Mouse (Mus musculus): Measurements from ENCODE around the gene Bola1. TPM values are rescaled to one million over a fixed set of nuclear protein-coding genes. Genes with fewer than 3 reads are reported as not detected.

Bola1 gene
- 10 to 100 TPM; 29.6 to 38.9 TPM for total RNA-seq (2021)
- 95.5 and 96.5 TPM in 2 replicates for polyA plus RNA-seq (2012; rRNA removed)
- long read RNA-seq, transcript Bola1-201 (2 exons, 729 nt) = major isoform, 36 of 40 reads
- long read RNA-seq, partial matches to known transcripts = 4 of 40 reads
- long read RNA-seq, other reads (novel, unspliced or antisense) = 0 of 40 reads

DNA sequence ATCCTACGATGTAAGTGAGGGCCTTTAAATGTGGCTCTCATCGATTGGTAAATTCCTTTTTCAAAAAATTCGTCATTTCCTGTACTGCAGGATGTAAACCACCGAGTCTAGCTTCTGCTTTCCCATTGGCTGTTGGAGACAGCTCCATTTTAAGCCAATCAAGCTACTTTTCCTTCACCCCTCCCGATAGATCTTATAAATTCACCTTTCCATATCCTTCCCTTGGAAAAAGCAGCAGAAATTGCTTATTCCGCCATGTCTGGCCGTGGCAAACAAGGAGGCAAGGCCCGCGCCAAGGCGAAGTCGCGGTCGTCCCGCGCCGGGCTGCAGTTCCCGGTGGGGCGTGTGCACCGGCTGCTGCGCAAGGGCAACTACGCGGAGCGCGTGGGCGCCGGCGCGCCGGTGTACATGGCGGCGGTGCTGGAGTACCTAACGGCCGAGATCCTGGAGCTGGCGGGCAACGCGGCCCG lies at the start of gene Bola1, which contains the start of gene Hist2h2ab:
Gene Bola1 (minus strand): TSS at position 49 of the 470 bp plus-strand sequence.
Gene Hist2h2ab (plus strand): TSS at position 205 of the 470 bp plus-strand sequence.
- peak; percentile 87 for DNase-seq

DNA sequence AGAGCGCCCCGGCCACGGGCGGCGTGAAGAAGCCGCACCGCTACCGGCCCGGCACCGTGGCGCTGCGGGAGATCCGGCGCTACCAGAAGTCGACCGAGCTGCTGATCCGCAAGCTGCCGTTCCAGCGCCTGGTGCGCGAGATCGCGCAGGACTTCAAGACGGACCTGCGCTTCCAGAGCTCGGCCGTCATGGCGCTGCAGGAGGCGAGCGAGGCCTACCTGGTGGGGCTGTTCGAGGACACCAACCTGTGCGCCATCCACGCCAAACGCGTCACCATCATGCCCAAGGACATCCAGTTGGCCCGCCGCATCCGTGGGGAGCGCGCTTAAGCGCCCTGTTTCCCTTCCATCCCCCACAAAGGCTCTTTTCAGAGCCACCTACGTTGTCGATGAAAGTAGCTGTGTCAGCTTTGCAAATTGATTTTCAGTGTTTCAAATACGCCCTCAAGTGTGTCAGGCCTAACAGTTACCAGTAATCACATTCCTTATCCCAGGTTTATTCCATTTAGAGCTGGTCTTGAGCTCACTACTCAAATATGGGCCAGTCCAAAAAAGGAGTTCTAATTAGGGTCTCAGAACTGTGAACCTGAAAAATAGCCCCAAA lies 49.4 kb upstream of the Bola1 start:
- DNase-seq = peak; percentile 51

DNA sequence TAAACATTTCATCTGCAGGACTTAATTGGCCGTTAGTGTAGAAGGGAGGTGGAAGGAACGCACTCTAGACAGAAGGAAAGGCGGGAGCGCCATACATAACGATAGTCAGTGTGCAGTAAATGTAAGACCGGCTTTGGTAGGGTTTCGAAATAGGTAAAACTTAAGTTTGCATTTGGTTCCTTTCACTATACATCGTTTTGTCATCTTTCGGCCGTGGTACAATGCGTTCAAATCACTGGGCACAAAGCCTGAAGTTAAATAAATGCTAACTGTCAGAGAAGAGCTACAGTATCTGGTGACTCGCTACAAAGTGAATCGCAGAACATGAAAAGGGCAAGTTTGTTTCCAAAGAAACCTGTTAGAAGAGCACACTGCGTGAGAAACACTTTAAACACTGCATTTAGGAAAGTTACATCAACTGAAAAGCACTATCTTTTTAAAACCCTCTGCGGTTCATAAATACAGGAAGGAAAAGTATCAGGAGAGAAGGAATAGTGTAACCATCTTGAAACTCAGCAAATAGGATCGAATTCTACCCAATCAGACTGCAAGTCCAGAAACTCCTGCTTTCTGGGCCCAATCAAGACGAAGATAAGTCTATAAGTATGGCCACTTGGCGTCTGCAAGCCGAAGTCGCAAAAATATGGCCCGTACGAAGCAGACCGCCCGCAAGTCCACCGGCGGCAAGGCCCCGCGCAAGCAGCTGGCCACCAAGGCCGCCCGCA lies 48.7 kb upstream of the Bola1 start, which contains the start of gene Hist2h3b:
Gene Hist2h3b (plus strand): TSS at position 604 of the 725 bp plus-strand sequence.
- peak; percentile 89 for DNase-seq

DNA sequence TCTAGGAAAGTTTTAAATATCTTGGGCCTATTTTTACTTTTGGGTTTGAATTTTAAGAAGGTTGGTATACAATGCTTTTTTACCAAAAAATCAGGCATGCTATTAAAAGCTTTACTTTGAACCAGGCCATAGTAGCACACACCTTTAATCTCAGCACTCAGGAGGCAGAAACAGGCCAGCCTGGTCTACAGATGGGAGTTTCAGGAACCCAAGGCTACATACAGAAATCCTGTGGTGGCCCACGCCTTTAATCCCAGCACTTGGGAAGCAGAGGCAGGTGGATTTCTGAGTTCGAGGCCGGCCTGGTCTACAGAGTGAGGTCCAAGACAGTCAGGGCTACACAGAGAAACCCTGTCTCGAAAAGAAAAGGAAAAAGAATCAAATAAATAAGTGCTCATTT lies 48.0 kb upstream of the Bola1 start:
- no peak for DNase-seq

DNA sequence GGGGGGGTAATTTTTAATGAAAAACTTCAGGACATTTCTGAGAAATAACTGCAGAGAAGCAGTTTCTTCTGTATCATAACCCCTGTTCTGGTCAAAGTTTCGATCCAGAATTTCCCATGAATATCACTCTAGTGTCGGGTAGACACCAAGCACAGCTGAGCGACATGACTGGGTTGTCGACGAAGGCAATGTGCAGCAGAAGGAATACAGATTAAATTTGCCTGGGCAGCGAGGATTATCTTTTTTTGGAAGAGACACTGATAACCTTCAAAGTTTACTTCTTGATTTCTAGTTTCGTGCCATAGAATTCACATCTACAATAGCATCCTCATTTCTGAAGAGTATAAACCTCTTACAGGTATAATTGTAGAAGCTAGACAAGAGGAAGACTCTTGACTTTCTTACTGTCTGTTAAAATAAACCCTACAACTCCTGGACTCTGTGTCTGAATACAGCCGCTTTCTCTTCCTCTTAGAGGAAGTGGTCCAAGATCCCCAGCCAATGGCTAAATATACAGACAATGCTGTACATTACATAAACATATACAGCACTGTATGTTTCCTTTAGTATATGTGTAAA lies 46.7 kb upstream of the Bola1 start:
- no peak for DNase-seq

DNA sequence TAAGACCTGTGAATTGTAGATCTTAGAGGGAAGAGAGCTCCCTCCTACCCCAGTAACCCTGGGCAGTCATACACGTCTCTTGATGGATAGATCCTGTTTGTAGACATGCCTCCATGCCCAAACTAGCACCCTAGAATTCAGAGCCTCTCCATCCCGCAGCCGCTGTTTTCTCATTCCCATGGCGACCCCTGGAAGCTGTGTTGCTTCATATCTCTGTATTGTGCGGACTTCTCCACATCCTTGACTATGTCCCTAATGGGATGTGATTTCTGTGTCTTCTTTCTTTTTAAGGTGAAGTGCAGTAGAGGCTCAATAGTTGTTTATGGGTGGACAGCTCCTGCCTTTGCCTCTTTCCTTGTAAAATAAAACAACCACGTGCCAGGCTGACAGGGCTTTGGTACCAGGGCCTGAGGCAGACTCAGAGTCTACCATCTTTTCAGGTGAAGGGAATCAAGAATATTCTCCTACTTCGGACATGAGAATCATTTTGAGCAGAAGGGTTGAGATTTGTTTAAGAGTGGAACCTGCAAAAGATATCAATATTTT lies 45.0 kb upstream of the Bola1 start:
- DNase-seq = no peak

DNA sequence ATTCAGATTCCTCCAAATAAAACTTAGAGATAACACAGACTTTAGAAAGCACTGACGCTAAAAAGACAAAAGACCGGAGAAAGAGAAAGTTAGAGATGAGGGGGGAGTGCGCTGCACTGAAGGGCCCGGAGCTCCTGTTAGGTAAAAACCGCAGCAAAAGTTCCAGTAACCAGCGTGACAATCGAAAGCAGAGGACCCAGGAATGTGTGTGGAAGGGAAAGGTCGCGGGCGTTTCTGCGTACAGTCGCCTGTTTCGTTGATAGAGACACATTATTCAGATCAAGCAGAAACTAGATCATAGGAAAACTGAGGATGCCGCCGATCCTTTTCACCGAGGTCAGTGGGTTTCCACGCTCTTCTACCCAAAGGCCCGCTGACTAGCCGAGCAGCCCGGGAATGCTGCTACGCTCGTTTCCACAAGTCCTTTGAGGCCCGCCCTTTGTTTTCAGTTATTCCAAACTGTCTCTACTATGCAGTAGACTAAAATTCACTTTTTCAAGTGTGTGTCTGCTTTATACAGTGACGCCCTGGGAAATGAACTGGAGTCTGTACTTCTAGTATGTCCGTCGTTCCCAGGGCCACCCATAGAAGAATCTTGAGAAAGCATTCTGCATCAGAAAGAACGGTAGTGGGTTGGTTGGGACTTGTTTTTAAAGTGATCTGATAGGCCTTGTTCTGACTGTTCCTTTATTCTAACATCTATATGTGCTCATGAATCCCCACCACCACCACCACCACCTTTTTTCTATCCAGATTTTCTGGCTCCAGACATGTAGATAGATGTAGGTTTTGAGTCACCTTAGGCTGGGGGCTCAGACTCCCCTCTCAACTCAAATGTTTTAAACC lies 44.3 kb upstream of the Bola1 start:
- peak; percentile 76 for DNase-seq

DNA sequence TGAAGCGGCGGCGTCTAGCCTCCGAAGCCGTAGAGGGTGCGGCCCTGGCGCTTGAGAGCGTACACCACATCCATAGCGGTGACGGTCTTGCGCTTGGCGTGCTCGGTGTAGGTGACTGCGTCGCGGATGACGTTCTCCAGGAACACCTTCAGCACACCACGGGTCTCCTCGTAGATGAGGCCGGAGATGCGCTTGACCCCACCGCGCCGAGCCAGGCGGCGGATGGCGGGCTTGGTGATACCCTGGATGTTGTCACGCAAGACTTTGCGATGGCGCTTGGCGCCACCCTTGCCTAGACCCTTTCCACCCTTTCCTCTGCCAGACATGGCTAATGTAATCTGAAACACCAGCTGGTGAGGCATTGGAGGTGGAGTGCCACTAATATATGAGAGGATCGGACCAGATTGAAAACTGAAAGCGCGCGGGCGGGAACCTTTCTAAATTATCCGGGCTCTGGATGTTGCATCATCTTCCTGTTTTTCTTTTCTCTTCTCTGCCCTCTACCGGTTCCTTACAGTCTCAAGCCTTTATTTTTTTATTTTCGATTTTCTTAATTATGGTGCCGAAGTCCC lies 43.6 kb upstream of the Bola1 start, which contains the start of gene Hist2h4:
Gene Hist2h4 (minus strand): TSS at position 333 of the 572 bp plus-strand sequence.
- DNase-seq = peak; percentile 94

DNA sequence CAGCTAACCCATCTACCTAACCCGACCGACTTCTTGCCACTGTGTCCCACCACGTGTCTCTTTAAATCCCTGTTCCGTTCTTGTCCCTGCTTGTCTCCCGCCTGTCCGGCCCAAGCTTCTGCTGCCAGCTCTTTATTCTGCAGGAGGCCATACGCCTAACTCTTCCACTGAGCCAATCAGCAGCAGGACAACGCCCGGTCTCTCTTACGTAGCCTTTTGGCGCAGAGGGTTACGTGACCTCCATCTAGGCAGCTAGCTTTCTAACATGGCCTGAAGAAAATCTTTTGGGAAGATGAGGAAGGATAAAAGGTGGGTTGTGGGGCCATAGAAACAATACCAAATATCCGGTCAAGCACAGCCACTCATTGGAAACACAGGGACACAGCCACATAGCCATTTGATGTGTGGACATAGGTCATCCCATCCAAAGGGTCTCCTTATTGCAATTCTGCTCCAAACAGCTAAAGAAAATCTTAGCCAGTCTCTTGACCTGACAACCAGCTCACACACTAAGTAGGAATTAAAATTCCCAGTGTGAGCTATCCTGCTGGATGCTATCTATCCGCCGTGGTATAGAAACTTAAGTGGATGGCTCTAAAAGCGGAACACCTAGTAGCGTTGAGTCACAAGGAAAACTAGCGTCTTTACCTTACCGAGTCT lies 42.8 kb upstream of the Bola1 start:
- DNase-seq = peak; percentile 91

DNA sequence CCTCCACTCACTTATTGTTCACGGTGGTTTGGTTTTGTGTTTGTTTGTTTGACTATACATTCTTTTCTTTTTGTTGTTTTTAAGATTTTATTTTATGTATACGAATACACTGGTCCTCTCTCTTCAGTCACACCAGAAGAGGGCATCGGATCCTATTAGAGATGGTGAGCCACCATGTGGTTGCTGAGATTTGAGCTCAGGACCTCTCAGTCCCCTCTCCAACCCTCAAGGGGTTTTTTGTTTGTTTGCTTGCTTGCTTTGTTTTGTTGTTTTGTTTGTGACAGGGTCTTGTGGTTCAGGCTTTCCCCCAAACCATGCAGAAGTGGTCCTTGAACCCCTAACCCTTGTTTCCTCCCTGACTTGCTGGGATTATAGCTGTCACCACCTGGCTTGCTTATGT lies 42.1 kb upstream of the Bola1 start:
- no peak for DNase-seq

DNA sequence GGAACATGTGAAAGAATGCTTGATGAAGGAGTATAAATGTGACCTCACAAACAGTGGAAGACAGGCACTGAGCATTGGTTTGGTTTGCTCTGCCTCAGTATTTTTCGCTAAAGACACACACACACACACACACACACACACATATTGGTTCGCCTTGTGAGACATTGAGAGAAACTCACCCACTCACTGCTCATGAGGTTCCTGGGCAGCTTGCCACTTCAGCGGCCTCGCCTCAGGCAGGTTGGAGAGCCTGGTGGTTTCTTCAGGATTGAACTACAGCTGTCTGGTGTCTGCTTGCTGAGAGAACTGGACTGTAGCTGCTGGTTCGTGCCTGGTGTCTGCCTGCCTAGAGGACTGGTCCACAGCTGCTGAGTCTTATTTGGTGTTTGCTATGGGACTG lies 40.7 kb upstream of the Bola1 start:
- no peak for DNase-seq

DNA sequence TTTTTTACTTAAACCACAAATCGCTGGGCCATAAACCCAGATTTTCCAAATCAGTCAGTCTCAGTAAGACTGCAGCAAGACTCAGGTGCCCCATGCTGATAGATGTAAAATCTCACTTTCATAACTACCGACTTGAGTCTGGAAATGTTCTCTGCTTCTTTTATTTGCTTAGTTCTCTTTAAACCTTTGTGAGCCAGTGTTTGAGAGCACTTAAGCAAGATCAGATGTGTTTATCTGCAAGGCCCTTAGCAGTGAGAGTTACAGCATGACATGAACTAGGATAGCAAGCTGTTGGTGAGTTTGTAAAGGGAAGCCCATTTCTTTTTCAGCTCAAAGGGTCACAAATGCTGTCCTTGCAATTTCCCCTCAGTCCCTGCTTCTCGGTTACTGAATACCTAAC lies 37.7 kb upstream of the Bola1 start:
- DNase-seq = no peak

DNA sequence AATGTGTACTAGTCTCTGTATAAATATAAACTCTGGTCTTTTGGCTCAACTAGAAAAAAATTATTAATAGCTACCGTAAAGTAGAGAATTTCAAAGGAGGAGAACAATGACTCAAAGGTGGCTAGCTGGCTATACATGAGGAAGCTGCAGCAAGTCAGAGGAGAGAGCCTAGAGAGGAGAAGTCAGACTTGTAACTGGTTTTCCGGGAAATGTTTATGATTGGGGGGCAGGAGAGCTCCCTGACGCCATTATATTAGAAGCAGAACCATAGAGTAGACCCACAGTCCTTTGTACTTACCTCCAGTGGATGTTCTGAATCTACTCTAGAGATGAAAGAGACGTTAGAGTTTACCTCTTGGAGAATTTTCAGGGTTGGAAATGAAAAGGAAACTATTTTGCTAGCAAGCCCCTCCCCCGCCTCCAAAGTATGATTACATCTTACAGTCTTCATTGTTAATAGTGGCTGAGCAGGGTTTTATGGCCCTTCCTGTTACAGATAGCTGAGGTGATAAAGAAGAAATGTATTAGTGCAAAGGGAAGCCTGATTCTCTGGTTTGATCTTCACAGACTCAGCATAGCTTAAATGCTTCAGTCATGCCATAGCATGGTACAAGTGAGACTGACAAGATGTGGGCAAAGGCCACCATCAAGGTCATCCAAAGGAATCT lies 36.6 kb upstream of the Bola1 start:
- no peak for DNase-seq

DNA sequence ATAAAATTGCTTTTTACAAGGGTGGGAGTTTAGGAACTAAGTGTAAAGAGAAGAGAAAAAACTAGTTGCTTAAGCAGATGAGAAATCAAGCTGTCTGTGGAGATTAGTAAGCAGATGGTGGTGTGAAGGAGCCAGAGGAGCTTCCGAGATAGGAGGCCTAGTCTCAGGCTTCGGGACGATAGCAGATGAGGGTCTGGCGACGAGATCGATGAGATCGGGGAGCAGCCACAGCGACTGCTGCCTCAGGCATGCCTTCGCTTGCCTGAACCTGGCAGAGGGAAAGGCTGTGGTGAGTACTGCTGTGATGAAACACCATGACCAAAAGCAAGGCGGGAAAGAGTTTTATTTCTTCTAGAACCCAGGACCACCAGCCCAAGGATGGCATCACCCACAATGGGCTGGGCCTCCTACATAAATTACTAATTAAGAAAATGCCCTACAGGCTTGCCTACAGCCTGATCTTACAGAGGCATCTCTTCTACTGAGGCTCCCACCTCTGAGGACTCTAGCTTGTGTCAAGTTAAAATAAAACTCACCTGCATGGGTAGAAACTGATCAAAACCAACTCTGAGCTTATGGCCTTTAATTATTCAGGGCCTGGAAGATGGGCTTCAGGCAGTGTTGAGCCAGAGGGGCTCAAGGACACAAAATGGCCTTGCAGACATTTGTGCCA lies 35.3 kb upstream of the Bola1 start:
- no peak for DNase-seq

DNA sequence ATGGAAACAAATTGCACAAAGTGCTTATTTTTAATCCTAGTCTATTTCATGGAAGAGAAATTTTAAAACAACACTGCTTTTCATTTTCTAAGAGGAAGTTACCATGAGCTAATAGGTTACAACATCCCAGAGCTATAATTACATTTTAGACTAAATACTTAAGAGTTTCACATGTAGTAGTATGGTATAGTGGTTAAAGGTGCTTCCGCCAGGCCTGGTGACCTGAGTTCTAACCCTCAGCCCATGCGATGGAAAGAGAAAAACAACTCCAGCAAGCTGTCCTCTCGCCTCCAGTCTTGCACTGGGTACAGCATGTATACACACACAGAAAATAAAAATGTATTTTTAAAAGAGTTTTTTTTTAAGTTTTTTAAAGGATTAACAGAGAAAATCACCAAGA lies 32.3 kb upstream of the Bola1 start:
- no peak for DNase-seq

DNA sequence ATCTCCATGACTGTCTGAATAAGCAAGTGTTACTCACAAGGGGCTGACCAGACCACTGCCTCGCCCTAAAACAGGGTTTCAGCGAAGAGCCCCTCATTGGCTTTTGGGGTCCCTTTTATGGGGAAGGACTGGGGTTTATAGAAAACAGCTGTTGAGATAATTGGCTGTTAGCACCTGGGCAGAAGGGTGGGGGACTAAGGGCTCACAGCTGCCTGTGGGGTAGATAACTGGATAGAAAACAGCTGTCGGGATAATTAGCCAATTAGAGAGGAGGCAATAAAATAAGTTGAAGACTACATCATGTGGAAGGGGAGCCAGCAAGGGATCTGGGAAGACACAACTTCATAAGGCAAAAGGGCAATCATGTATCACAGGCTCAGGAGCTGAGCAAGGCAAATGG lies 31.4 kb upstream of the Bola1 start:
- no peak for DNase-seq

DNA sequence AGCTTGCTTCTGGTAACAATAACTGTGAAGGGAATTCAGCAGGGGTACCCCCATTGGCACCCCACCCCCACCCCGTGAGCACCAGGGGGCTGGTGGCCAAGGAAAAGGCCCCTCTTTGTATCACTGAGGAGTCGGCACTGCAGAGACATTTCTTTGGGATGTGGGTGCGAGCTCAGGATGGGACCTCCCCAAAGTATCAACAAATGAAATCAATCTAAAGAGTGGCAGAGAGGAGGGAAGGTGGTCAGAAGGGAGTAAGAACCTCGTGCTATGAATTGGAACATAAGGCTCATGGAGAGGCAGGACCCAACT lies 29.5 kb upstream of the Bola1 start:
- no peak for DNase-seq

DNA sequence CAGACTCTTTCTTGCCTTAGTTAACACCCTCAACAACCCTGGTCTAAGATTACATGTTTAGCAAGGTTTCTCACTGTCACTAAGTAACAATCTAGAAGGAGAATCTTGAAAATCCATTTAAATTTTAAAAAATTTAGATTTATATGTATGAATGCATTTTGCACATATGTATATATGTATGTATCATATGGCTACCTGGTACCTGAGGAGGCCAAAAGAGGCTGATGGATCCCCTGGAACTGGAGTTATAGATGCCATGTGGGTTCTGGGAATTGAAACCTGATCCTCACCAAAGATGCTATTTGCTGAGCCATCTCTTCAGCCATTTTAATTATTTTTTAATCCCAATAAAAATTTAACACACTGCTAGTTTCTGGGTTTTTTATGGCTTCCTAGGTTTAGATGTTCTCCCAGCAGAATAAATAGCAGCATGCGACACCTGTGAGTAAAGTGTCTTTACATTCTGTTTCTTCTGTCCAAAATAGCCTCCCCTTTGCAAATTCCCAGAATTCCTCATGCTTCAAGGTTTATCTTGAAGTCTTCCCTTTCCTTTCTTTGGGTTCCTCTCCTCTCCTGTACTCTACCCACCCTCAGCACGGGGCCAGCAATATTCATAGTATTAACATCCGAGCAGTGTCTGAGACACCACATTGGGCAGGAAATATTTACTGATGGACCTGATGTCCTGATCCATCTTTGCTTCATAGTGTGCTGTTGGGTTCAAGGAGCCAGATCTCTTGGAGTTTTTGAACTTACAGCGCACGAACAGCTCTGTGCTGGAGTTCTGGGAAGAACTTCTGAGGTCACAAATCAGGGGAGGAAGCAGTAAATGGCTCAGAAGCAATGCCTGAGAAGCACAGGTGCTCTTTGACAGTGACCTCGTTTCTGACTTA lies 28.9 kb upstream of the Bola1 start:
- DNase-seq = no peak
